Mouse (Mus musculus): ENCODE results near the gene Smtnl2. TPM values are rescaled to one million over a fixed set of nuclear protein-coding genes. Genes with fewer than 3 reads are reported as not detected.

Gene Smtnl2
- polyA plus RNA-seq, 1 experiment from 2014 or later: 7.0 TPM

DNA sequence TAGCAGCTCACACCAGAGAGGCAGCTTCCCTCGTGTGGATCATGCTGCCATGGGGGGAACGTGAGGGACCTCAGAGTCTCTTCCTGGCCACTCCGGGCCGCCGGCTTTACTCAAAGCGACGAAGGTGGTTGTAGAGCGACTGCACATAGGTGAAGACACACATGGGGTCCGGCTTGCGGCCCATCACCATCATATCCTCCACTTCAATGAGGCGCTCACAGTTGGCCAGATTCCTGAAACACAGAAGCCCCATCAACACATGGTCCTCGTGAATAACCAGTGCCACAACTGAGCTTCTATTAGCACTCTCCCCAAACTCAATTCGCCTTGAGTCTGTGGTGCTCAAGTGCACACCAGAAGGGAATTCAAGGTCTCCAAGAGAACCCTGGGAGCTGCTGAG, 20.3 kb downstream of the Smtnl2 start:
- no peak overlapping the region for H3K4me2 ChIP-seq (ENCODE audit: low read depth, low read length, severe bottlenecking)
- no peak overlapping the region for H3K4me3 ChIP-seq (ENCODE audit: low read depth, low read length)
- DNase-seq (ENCODE audit: low spot score) (no peak), ATAC-seq (replicated peaks; ENCODE audit: low FRiP score) (no peak)
- H3K9ac ChIP-seq (ENCODE audit: low read length): no peak overlapping the region
- no peaks in the 10 kb centered on the region for H3K36me3 ChIP-seq (ENCODE audit: control insufficient read depth, insufficient read depth, low read length)
- H3K9me3 ChIP-seq (ENCODE audit: control insufficient read depth, low read length): no peaks in the 10 kb centered on the region
- 90% methylated on average over 13 of the region's 13 CpGs for WGBS
- H3K27ac ChIP-seq (ENCODE audit: low read depth, low read length): no peak overlapping the region
- H3K4me1 ChIP-seq (replicated peaks; ENCODE audit: control insufficient read depth, insufficient read depth, low read length): no peaks in the 10 kb centered on the region
- no peaks in the 10 kb centered on the region for H3K27me3 ChIP-seq (ENCODE audit: control insufficient read depth, insufficient read depth, low read length)

DNA sequence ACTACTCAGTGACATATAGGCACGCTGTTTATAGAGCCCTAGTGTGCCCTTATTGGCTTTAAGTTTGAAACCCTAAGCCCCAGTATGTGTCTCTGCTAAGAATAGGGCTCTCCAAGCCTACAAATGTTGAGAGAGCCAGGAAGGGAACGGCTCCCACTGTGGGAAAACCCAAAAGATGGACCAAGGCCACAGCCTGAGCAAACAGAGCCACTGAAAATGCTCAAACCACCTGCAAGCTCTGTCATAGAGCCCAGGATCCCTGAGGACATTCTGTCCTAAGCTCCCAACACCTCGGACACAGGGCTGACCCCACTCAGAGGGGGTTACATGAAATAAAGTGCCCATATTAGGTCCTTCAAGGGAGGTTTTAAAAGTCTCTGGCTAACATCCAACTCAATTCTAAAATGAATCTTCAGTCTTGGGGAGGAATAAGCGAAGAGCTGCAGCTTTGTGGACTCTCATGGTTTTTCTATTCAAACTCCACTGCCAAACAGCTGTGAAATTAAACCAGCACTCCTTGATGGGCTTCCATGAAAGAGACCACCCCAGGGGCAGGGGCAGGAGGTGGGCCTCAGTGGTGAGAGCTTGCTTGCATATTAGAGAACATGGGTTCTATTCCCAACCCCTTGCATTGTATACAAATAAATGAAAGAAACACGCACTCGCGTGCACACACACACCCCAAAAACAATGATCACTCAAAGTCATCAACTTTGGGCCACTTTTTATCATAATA, 21.9 kb downstream of the Smtnl2 start:
- H3K36me3 ChIP-seq (ENCODE audit: control insufficient read depth, insufficient read depth, low read length): no peaks in the 10 kb centered on the region
- DNase-seq (ENCODE audit: low spot score) (no peak), ATAC-seq (replicated peaks; ENCODE audit: low FRiP score) (no peak)
- H3K4me2 ChIP-seq (ENCODE audit: low read depth, low read length, severe bottlenecking): no peak overlapping the region
- H3K27me3 ChIP-seq (ENCODE audit: control insufficient read depth, insufficient read depth, low read length): no peaks in the 10 kb centered on the region
- no peak overlapping the region for H3K4me3 ChIP-seq (ENCODE audit: low read depth, low read length)
- WGBS: 83% methylated on average over 7 of the region's 7 CpGs
- H3K9ac ChIP-seq (ENCODE audit: low read length): no peak overlapping the region
- no peak overlapping the region for H3K27ac ChIP-seq (ENCODE audit: low read depth, low read length)
- H3K4me1 ChIP-seq (replicated peaks; ENCODE audit: control insufficient read depth, insufficient read depth, low read length): no peaks in the 10 kb centered on the region
- H3K9me3 ChIP-seq (ENCODE audit: control insufficient read depth, low read length): no peaks in the 10 kb centered on the region

DNA sequence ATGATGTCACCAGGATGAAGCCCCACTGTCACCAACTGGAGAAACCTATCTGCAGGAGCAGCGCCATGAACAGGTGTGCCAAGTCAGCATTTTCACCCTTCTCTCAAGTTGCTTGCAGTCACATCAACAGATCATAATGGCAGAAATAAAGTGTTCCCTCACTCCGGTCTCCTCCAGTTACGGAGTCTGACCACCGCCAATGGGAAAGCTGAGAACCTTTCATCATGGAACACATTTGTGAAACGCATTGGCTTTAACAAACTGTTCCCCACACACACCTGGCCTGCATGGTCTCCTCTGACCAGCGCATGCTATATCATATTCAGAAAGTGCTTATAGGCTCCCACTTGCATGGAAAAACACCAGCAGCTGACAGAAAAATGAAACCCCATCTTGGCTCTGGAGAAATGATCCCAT, 23.4 kb downstream of the Smtnl2 start:
- no peak overlapping the region for H3K4me3 ChIP-seq (ENCODE audit: low read depth, low read length)
- H3K4me1 ChIP-seq (replicated peaks; ENCODE audit: control insufficient read depth, insufficient read depth, low read length): no peaks in the 10 kb centered on the region
- H3K27ac ChIP-seq (ENCODE audit: low read depth, low read length): no peak overlapping the region
- DNase-seq (ENCODE audit: low spot score): no peak
- ATAC-seq (replicated peaks; ENCODE audit: low FRiP score): no peak
- H3K4me2 ChIP-seq (ENCODE audit: low read depth, low read length, severe bottlenecking): no peak overlapping the region
- no peak overlapping the region for H3K9ac ChIP-seq (ENCODE audit: low read length)
- H3K36me3 ChIP-seq (ENCODE audit: control insufficient read depth, insufficient read depth, low read length): no peaks in the 10 kb centered on the region
- H3K27me3 ChIP-seq (ENCODE audit: control insufficient read depth, insufficient read depth, low read length): no peaks in the 10 kb centered on the region
- WGBS: 94% methylated on average over 6 of the region's 6 CpGs
- H3K9me3 ChIP-seq (ENCODE audit: control insufficient read depth, low read length): no peaks in the 10 kb centered on the region

DNA sequence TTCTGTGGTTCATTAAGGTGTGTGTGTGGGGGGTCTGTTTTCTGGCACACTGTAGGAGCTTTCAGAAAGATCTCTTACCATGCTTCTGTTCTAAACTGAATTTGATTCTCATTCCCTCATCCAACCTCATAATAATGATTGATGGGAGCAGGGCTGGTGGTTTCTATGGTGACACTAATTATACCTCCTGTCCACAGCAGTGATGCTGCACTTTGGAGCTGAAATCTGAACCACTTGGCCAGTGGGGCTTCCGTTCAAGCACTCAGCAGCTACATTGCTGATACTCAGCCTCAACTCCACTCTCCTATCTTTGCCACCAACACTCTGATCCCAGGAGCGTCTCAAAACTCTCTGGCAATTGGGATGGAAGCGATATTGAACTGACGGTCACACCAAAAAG, 32.2 kb downstream of the Smtnl2 start:
- 85% methylated on average over 4 of the region's 4 CpGs for WGBS
- ATAC-seq (replicated peaks; ENCODE audit: low FRiP score): no peak
- Histone ChIP-seq H3K9ac (ENCODE audit: low read length) (no peak overlapping the region), H3K4me2 (ENCODE audit: low read depth, low read length, severe bottlenecking) (no peak overlapping the region), H3K4me3 (ENCODE audit: low read depth, low read length) (no peak overlapping the region), H3K27ac (ENCODE audit: low read depth, low read length) (no peak overlapping the region), H3K4me1 (replicated peaks; ENCODE audit: control insufficient read depth, insufficient read depth, low read length) (no peaks in the 10 kb centered on the region), H3K9me3 (ENCODE audit: control insufficient read depth, low read length) (no peaks in the 10 kb centered on the region), H3K36me3 (ENCODE audit: control insufficient read depth, insufficient read depth, low read length) (no peaks in the 10 kb centered on the region), H3K27me3 (ENCODE audit: control insufficient read depth, insufficient read depth, low read length) (no peaks in the 10 kb centered on the region)
- DNase-seq (ENCODE audit: low spot score): no peak

DNA sequence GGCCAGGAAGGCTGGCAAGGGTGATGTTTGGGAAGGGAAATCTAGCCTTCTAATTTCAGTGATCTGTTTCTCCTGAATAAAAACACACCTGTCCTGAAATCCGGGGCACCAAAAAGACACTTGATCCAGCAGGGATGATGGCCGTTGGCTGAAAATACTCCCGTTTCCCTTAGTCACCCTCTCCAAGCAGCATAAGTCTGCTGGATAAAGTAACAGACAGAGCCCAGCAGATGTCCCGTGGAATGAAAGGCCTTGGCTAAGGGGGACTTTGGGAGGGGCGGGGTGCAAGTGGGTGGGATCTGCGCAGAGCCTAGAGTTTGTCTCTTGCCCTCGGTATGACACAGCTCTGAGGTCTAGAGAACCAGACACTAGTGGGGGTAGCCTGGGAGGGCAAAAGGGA, 33.3 kb downstream of the Smtnl2 start:
- no peak overlapping the region for H3K9ac ChIP-seq (ENCODE audit: low read length)
- no peak overlapping the region for H3K27ac ChIP-seq (ENCODE audit: low read depth, low read length)
- 72% methylated on average over 7 of the region's 7 CpGs for WGBS
- H3K4me1 ChIP-seq (replicated peaks; ENCODE audit: control insufficient read depth, insufficient read depth, low read length): no peaks in the 10 kb centered on the region
- no peaks in the 10 kb centered on the region for H3K9me3 ChIP-seq (ENCODE audit: control insufficient read depth, low read length)
- no peak overlapping the region for H3K4me2 ChIP-seq (ENCODE audit: low read depth, low read length, severe bottlenecking)
- no peaks in the 10 kb centered on the region for H3K27me3 ChIP-seq (ENCODE audit: control insufficient read depth, insufficient read depth, low read length)
- no peak overlapping the region for H3K4me3 ChIP-seq (ENCODE audit: low read depth, low read length)
- DNase-seq (ENCODE audit: low spot score): no peak
- no peak for ATAC-seq (replicated peaks; ENCODE audit: low FRiP score)
- H3K36me3 ChIP-seq (ENCODE audit: control insufficient read depth, insufficient read depth, low read length): no peaks in the 10 kb centered on the region

DNA sequence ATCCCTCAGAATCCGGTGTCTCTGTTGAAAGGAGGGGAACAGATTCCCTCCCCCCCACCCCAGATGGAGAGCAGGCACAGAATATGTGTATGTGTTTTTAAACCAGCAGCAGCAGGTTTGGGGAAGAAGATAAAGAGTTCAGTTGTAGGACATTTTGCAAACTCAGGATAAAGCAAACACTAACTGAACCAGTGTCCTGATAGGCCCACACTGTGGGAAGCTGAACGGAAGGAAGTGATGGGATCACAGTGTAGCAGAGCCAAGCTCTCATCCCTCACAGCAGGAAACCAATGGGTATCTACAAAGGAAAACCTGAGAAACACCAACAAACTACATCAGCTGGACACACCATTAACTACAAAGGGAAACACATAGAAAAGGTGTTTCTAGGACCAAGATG, 35.0 kb downstream of the Smtnl2 start:
- no peaks in the 10 kb centered on the region for H3K9me3 ChIP-seq (ENCODE audit: control insufficient read depth, low read length)
- H3K4me1 ChIP-seq (replicated peaks; ENCODE audit: control insufficient read depth, insufficient read depth, low read length): no peaks in the 10 kb centered on the region
- DNase-seq (ENCODE audit: low spot score) (no peak), ATAC-seq (replicated peaks; ENCODE audit: low FRiP score) (no peak)
- H3K9ac ChIP-seq (ENCODE audit: low read length): no peak overlapping the region
- no peaks in the 10 kb centered on the region for H3K27me3 ChIP-seq (ENCODE audit: control insufficient read depth, insufficient read depth, low read length)
- H3K27ac ChIP-seq (ENCODE audit: low read depth, low read length): no peak overlapping the region
- no peaks in the 10 kb centered on the region for H3K36me3 ChIP-seq (ENCODE audit: control insufficient read depth, insufficient read depth, low read length)
- no peak overlapping the region for H3K4me2 ChIP-seq (ENCODE audit: low read depth, low read length, severe bottlenecking)
- no peak overlapping the region for H3K4me3 ChIP-seq (ENCODE audit: low read depth, low read length)
- WGBS: 83% methylated on average over 2 of the region's 2 CpGs

DNA sequence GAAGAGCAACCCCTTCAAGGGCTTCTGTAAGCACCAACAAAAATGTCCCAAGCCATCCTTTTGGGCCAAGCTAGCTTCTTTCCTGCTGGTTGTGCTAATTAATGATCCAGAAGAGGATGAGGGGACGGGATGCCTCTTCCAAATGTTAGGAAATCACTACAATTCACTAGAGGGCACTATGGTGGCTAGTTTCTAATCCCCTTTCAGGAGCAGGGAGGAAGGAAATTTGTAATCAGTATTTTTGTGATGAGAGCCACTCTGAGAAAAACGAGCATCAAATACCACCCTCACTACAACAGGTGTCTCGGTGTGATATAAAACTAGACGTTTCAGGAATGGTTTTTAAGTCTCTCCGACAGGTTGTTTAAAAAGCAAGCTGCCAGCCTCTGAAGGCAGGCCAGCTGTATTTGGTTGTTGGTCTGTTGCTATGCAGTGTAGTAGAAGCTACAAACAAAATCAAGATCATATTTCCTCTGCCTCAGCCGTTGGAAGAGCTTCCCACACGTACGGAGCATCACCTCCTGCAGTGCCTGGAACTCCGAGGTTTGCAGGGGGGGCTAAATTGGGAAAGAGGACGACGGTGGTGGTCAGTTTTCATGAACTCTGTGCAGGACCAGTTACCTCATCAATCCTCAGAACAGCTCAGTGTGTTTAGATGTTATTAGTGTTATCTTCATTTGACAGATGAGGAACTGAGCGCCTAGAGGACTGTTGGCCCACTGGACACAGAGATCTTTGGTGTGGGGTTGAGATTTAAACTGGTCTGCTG, 41.4 kb downstream of the Smtnl2 start:
- Histone ChIP-seq H3K9ac (ENCODE audit: low read length) (no peak overlapping the region), H3K9me3 (ENCODE audit: control insufficient read depth, low read length) (no peaks in the 10 kb centered on the region), H3K4me2 (ENCODE audit: low read depth, low read length, severe bottlenecking) (no peak overlapping the region), H3K4me3 (ENCODE audit: low read depth, low read length) (no peak overlapping the region), H3K27ac (ENCODE audit: low read depth, low read length) (no peak overlapping the region), H3K36me3 (ENCODE audit: control insufficient read depth, insufficient read depth, low read length) (no peaks in the 10 kb centered on the region), H3K27me3 (ENCODE audit: control insufficient read depth, insufficient read depth, low read length) (no peaks in the 10 kb centered on the region), H3K4me1 (replicated peaks; ENCODE audit: control insufficient read depth, insufficient read depth, low read length) (no peaks in the 10 kb centered on the region)
- DNase-seq (ENCODE audit: low spot score) (no peak), ATAC-seq (replicated peaks; ENCODE audit: low FRiP score) (no peak)
- 42% methylated on average over 12 of the region's 12 CpGs for WGBS

DNA sequence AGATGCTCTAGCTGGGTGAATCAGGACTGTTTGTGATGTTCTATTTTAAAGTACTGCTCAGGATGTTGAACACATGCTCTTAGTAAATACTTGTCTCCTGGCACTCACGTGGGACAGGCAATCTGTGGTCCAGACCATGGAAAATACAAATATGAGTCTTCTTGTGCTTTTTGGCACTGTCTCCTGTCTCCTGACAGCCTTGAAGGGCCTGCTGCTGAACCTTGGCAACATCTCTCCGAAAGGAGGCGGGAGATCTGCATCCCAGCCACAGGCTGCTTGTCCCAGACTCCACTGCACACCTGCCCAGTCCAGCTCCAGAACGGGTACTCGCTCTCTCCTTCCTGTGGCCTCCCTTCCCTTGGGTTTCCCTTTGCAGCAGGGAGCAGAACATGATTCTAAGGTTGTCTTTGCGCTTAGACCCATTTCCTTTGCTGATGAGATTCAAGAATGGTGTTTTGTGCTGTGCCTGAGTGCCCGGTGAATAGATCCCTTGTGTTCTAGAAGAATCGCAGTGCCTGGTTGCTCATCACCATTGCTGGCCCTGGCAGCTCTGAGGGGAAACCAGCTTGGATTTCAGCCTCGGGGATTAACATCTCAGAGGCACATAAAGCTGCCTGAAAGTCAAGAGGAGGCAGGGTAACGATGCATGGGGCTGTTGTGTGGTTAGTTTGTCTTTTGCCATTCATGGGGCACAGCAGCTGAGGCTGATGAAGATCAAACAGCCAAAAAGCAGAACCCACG, 43.4 kb downstream of the Smtnl2 start:
- no peaks in the 10 kb centered on the region for H3K4me1 ChIP-seq (replicated peaks; ENCODE audit: control insufficient read depth, insufficient read depth, low read length)
- no peak overlapping the region for H3K4me2 ChIP-seq (ENCODE audit: low read depth, low read length, severe bottlenecking)
- H3K36me3 ChIP-seq (ENCODE audit: control insufficient read depth, insufficient read depth, low read length): no peaks in the 10 kb centered on the region
- no peak overlapping the region for H3K4me3 ChIP-seq (ENCODE audit: low read depth, low read length)
- no peak overlapping the region for H3K27ac ChIP-seq (ENCODE audit: low read depth, low read length)
- no peaks in the 10 kb centered on the region for H3K9me3 ChIP-seq (ENCODE audit: control insufficient read depth, low read length)
- DNase-seq (ENCODE audit: low spot score): no peak
- 59% methylated on average over 11 of the region's 11 CpGs for WGBS
- ATAC-seq (replicated peaks; ENCODE audit: low FRiP score): no peak
- H3K27me3 ChIP-seq (ENCODE audit: control insufficient read depth, insufficient read depth, low read length): no peaks in the 10 kb centered on the region
- H3K9ac ChIP-seq (ENCODE audit: low read length): no peak overlapping the region

All from forebrain, embryonic 11.5 days (tissue).